Mouse (Mus musculus) frontal cortex, adult (tissue): Measurements from ENCODE around the gene Mfsd14b.

ENCODE experiments used
- ATAC-seq: cut with Nextera tagmentation; 2 replicates; pipeline ENCODE4 v1.9.2; 2017; ENCODE audit warnings: mild to moderate bottlenecking, moderate library complexity, mixed read lengths; ENCODE audit not compliant: low TSS enrichment

The Mfsd14b gene

DNA sequence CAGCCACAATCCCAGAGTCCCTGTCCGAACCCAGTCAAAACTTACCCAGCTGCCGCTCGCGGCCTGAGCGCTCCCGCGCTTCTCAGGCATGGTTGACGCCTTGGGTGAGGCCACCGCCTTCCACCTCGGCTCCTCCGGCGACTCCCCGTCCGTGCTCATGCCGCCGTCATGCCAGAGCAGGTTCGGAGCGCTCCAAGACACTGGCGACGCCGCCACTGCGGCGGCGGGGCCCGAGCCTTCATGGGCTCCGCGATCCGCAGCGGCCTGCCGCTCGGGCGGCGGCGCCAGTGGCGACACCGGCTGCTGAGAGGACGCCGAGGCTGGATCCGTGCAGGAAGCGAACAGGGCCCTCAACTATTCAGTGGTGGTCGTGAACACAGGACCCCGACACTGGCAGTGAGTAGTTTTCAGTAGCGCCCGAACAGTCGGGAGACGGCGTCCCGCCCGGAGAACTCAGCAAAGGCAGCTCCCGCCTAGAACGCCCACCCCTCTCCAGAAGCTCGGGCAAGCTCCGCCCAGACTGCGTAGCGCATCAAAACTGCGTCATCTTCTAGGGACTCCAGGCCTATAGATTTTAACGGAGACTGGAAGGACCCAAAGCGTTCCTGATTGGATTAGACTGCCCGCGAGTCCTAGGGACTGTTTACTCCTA is at the start of gene Mfsd14b:
TSS of gene Mfsd14b (minus strand) at position 517 of the 652 bp plus-strand sequence.
- peak; percentile 99 for ATAC-seq

DNA sequence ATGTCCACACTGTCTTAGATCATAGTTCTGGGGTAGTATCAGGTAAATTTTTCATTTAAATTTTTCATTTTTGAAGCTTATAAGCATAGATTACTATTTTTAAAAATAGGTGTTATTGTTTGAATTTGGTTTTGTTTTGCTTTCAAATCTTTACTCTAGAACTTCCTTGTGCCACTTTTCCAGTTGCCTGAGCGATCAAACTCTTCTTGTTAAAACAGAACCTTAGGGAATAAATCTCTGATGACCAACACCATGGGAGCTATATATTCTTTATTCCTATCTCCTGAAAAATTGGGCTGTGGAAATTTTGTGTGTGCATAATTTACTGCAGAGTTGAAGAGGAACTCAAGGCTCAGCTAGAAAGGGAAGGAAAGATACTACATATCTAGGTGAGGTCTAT is 37.2 kb upstream of the Mfsd14b start, which contains the start of gene Olfr466:
TSS of gene Olfr466 (plus strand) at position 301 of the 400 bp plus-strand sequence.
- no peak for ATAC-seq

DNA sequence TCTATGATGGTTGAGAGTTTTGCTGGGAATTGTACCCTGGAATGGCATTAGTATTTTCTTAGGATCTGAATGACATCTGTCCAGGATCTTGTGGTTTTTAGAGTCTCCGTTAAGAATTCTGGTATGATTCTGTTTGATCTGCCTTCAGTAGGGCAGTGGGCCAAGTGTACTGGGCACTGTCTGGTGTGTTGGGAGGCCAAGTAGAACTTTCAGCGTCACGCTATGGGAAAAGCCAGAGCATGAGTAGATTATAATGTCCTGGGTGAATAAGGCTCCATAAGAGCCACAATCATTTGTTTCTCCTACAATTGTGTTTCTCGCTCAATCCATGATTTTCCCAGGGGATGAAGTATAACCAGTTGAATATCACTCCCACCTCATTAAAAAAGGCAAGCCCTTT is 25.0 kb upstream of the Mfsd14b start, which contains the start of gene Olfr465-ps1:
TSS of gene Olfr465-ps1 (plus strand) at position 301 of the 400 bp plus-strand sequence.
- ATAC-seq = no peak

DNA sequence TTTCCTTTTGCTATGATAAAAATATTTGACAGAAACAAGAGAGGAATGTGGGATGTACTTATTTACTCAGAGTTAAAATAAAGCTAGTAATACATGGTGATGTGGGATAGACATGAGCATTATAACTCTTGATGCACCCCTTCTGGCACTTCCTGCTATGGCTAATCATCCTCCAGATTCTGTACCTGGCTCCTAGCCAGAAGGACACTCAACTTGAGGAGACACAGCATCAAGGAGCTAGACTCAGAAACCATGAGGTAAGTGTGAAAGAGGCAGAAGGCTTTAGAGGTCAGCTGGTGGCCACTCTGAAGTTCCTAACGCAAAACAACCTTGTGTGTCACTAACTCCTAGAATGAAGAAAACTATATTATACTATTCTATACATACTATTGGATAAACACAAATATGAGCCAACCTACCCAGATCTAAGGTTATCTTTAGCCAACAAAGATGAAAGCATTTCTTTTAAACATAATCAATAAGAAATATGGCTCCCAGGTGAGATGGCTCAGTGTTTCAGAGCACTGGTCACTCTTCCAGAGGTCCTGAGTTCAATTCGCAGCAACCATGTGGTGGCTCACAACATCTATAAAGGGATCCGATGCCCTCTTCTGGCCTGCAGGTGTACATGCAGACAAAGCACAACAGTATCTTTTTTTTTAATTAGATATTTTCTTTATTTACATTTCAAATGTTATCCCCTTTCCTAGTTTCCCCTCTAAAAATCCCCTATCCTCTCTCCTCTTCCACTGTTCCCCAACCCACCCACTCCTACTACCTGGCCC is 14.5 kb upstream of the Mfsd14b start:
- ATAC-seq = no peak

DNA sequence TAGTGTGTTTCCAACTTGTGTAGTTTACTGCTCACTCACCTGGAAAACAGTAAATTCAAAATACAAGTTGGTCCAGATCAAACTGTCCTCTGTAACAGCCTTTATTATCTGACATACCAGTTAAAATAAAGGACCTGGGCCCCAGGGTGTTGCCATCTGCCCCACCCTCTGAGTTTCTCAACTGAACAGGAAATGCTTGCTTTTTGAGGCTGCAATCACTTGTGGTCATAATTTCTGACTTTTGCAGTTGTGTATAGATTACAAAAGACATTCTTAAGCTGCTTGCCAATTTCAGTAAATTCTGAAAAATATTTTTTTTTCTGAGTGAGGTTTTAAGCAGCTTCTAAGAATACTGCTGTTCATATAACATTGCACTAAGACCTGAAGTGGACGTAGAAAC is 9.3 kb upstream of the Mfsd14b start:
- ATAC-seq = no peak

DNA sequence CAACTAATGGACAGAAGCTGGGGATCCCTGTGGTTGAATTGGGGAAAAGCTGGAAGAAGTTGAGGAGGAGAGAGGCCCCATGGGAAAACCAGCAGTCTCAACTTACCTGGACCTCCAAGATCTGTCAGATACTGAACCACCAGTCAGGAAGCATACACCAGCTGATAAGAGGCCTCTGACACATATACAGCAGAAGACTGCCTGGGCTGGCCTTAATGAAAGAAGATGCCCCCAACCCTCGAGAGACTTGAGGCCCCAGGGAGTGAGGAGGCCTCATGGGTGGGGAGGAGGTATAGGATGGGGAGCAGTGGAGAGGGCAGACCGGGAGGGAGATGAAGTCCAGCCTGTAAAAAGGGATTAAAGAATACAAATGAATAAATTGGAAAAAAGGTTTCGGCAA is 8.2 kb upstream of the Mfsd14b start:
- no peak for ATAC-seq

DNA sequence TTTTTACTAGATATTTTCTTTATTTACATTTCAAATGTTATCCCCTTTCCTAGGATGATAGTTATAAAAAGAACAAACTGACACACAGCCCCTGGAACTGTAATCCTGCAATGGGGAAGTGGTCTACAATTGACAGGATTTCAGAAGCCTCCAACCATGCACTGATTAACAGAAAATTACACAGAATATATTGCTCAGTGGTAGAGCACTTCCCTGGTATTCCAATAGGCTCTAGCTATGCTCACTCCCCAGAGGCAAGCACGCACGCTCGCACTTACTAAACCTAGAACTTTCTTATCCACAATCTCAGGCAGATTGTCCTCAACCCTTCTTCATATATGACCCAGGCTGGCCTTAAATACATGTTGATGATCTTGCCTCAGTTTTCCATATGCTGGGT is 464 bp upstream of the Mfsd14b start:
- no peak for ATAC-seq

DNA sequence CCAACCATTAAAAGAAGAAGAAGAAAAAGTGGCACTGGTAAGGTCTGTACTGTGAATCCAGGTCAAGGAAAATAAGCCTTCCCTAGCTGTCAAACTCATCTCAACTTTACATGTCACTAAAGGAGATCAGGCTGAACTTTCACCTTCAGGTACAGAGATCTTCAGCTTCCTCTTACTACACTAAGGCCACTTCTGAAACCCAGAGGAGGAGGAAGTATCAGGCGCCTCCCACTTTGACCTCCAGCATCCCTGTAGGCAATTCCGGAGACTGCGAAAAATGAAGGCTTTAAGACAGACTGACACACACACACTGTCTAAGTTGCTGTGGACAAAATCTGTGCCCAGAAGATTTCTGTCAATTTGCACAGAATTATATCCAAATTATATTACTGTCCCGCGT is 814 bp downstream of the Mfsd14b start:
- no peak for ATAC-seq

DNA sequence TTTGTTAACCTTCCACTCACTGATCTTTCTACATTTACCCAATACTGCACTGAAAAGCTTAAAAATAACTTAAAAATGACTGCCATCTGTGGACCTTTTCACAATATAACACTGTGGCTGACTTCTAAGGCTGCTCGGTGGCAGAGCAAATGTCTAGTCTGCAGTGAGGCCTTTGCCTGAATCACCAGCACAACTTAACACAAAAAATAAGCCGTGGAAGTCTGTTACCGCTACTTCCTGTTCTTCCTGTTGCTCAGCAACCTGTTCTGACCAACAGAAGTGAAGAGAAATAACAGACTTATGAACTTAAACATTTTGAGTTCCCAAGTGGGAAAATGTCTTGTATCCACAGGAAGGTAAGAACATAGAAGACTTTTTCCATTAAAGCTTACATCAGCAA is 11.5 kb downstream of the Mfsd14b start:
- ATAC-seq = no peak

DNA sequence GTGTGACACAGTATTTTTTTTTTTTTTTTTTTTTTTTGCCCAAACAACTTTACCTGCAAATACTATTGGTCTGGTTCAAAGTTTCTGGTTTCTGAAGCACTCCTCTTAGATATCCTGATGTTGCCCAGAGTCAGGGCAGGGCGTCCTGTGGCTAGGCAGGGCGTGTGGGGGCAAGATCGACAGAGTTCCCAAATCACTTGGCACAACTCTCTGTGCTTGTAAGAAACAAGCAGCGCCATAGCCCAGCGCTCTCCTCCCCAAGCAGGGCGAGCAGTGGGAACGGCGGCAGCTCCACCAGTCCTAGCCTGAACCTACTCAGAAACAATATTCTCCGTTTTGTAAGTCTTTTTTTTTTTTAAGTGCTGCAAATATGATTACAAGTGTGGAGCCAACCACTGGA is 12.1 kb downstream of the Mfsd14b start:
- no peak for ATAC-seq

DNA sequence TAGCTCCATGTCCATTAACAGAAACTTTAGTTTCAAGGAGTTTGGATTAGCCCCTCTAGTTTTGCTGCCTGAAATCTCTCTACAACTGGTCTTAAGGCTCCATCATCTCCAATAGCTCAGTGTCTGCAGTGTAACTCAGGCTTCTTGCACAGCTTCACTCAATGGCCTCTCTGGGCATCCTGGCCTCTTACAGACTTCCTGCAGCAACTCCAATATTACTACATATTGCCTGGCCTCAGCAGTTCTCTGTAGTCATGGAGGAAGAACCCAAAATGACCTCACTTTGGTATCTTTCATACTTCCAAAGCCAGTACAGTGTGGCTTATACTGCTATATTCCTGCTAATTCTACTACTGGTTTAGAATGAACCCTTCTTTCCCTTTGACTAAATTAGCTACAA is 15.8 kb downstream of the Mfsd14b start:
- no peak for ATAC-seq

DNA sequence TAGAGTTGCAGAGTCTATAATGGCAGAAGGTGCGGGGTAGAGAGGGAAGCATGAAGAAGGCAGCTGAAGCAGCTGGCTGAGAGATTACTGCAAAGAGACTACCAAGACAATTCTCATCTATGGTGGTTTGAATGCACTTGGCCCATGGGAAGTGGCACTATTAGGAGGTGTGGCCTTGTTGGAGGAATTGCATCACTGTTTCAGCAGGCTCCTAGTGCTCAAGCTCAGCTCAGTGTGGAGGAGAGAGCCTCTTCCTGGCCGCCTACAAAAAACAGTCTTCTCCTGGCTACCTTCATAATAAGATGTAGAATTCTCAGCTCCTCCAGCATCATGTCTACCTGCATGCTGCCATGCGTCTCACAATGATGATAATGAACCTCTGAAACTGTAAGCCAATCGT is 16.9 kb downstream of the Mfsd14b start:
- ATAC-seq = no peak

DNA sequence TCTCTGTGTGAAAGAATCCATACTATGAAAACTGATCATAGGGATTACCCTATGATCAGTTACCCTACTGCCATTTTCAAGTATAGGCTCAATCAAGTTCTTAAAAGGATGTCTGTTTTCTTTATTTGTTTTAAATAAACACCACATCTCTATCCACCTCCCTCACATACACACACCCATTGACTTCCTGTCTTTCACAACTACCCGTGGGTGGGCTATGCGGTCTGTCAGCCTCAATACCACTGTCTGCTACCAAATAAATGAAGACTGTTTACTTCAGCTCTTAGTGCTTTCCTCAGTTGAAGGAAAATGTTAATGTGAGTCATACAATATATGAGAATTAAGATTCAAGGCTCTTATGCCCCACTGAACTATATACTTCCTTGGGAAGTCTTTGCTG is 42.8 kb downstream of the Mfsd14b start:
- no peak for ATAC-seq

DNA sequence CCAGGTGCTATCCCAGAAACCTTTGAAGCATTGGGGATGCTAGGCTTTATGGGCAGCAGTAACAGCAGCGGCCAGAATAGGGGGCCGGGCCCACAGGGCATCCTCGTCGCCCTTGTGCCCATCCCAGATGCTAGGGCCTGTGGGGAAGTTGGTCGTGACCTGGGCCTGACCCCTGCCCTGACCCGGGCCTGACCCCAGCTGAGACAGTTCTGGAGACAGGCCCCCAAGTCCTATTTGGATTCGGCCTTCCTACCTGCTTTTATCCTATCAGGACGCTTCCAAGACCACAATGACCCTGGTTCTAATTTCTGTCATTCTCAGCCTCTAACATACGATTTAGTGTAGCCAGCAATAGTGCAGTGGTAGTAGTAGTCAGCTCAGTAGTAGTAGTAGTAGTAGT is 60.1 kb downstream of the Mfsd14b start, which contains the start of gene Prss47:
TSS of gene Prss47 (minus strand) at position 101 of the 400 bp plus-strand sequence.
- ATAC-seq = no peak

DNA sequence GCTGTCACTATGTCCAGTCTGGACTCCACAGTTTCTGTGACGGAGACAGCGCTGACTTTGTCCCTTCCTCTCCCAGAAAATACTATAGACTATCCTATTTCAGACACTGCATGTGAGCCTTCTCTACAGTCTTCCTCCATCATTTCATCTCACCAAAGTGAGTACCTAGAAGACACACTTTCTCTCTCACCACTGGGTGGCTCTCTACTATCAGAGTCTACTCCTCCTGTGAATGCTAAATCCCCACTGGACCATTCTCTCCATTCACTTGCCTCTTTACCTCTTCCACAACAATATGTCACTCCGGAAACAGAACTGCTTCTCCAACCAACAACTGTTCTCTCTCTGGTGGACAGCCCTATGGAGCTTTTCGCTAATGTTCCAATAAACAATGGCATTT is 77.7 kb downstream of the Mfsd14b start:
- ATAC-seq = no peak

DNA sequence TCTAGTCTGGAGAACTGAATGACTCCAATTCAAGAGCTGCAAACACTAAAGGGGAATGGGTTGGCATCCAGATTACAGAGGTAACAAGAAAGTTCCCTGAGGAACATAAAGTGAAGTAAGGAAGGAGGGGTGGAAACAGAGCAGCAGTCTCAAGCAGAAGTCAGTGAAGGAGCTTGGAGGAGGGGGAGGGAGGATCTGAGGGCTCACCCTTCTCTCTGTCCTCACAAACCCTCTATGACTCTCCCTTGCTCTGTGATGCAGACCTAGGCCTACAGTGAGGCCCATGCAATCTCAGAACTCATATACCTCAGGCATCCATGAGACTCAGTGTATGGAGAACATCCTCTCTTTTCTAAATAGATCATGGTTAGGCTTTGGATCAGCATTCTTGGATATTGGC is 80.0 kb downstream of the Mfsd14b start, which contains the start of gene Spata31d1c:
TSS of gene Spata31d1c (plus strand) at position 301 of the 400 bp plus-strand sequence.
- ATAC-seq = no peak
